Mouse (Mus musculus) T-cell, adult 2 months (primary cell): Measurements from ENCODE around the gene Chsy1.

Experiments used
- DNase-seq: peaks from one replicate; pipeline ENCODE4 v3.0.0; 2022; ENCODE audit warnings: low spot score

Chsy1 gene

GRCm38 (mm10) chr7:66176929-66177328 is 67.6 kb downstream of the Chsy1 start:
- no peak for DNase-seq

GRCm38 (mm10) chr7:66178101-66178500 is 68.8 kb downstream of the Chsy1 start:
- DNase-seq, result no peak

GRCm38 (mm10) chr7:66179120-66179581 is 69.8 kb downstream of the Chsy1 start:
- no peak for DNase-seq

- DNase-seq, result no peak
Measured at GRCm38 (mm10) chr7:66179711-66180110, 70.4 kb downstream of the Chsy1 start.

- DNase-seq, result peak; percentile 67
Measured at GRCm38 (mm10) chr7:66180260-66180659, 70.9 kb downstream of the Chsy1 start.

- no peak for DNase-seq
Measured at GRCm38 (mm10) chr7:66180711-66181365, 71.5 kb downstream of the Chsy1 start.

GRCm38 (mm10) chr7:66182075-66182715 is 72.9 kb downstream of the Chsy1 start:
- DNase-seq, result no peak

- DNase-seq, result no peak
Measured at GRCm38 (mm10) chr7:66183404-66183803, 74.1 kb downstream of the Chsy1 start.

- no peak for DNase-seq
Measured at GRCm38 (mm10) chr7:66184026-66184425, 74.7 kb downstream of the Chsy1 start.

- DNase-seq, result peak; percentile 64
Measured at GRCm38 (mm10) chr7:66185370-66185769, 76.1 kb downstream of the Chsy1 start.

GRCm38 (mm10) chr7:66187581-66188231 is 78.4 kb downstream of the Chsy1 start:
- no peak for DNase-seq

- DNase-seq, result peak; percentile 26
Measured at GRCm38 (mm10) chr7:66190385-66190784, 81.1 kb downstream of the Chsy1 start.

GRCm38 (mm10) chr7:66194511-66194910 is 85.2 kb downstream of the Chsy1 start:
- DNase-seq, result no peak

- DNase-seq, result no peak
Measured at GRCm38 (mm10) chr7:66195881-66196280, 86.6 kb downstream of the Chsy1 start.

- peak; percentile 46 for DNase-seq
Measured at GRCm38 (mm10) chr7:66196609-66197445, 87.5 kb downstream of the Chsy1 start.

- DNase-seq, result no peak
Measured at GRCm38 (mm10) chr7:66198416-66198815, 89.1 kb downstream of the Chsy1 start.

GRCm38 (mm10) chr7:66199391-66199831 is 90.1 kb downstream of the Chsy1 start:
- no peak for DNase-seq

GRCm38 (mm10) chr7:66200383-66200782 is 91.1 kb downstream of the Chsy1 start:
- DNase-seq, result no peak

- no peak for DNase-seq
Measured at GRCm38 (mm10) chr7:66200791-66201450, 91.6 kb downstream of the Chsy1 start.

GRCm38 (mm10) chr7:66201657-66202056 is 92.3 kb downstream of the Chsy1 start:
- no peak for DNase-seq

GRCm38 (mm10) chr7:66209920-66210319 is 100.6 kb downstream of the Chsy1 start:
- no peak for DNase-seq

- DNase-seq, result no peak
Measured at GRCm38 (mm10) chr7:66212887-66213286, 103.6 kb downstream of the Chsy1 start.
